Mouse (Mus musculus): ENCODE measurements around the gene Pias1.

The Pias1 gene

GRCm38 (mm10) chr9:62857719-62858261, 129.9 kb downstream of the Pias1 start, which contains the start of gene Calml4:
Gene Calml4, plus strand, starts transcription at chr9:62858080.
- DNase-seq (ENCODE audit: low read depth, low spot score), result peak; percentile 74

- no peak for DNase-seq (ENCODE audit: low read depth, low spot score)
Measured at GRCm38 (mm10) chr9:62857216-62857615, 130.5 kb downstream of the Pias1 start.

DNA sequence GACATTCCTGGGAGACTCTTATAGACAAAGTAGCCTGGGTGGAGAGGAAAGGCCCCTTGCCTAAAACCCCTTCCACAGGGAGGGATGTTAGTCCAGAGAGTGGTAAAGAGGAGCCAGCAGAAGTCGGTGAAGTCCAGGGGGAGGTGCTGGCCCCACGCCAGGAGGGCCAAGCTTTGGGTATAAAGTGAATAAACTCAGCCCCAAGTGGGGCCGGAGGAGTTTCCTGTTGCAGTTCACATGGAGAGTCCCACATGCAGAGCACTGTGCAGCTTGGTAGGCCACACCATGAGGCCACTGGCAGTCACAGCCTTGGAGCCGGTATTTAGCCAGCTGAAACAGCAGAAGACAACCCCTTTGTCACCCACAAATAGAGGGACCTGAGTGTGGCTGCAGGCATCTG, 133.2 kb downstream of the Pias1 start:
- DNase-seq (ENCODE audit: low read depth, low spot score), result no peak

GRCm38 (mm10) chr9:62851571-62851970, 136.2 kb downstream of the Pias1 start:
- DNase-seq (ENCODE audit: low read depth, low spot score), result no peak

DNA sequence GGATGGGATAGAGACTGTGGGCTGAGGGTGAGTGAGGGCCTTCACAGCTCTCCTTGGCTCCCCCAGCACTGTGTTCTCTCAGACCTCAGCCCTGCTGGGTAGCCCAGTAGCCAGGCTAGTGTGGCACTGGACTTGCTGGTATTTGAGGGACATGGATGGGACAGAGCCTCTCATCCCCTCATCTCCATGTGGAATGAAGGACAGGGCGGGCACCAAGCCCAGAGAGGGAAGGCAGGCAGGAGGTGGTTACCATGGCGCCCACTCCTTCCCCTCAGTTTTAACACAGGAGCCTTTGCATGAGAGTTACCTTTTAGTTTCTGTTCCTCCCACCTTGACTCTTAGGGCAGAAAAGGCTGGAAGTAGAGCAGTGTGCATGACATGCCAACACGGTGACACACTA, 139.1 kb downstream of the Pias1 start:
- no peak for DNase-seq (ENCODE audit: low read depth, low spot score)

GRCm38 (mm10) chr9:62847694-62848093, 140.0 kb downstream of the Pias1 start:
- peak; percentile 90 for DNase-seq (ENCODE audit: low read depth, low spot score)

DNA sequence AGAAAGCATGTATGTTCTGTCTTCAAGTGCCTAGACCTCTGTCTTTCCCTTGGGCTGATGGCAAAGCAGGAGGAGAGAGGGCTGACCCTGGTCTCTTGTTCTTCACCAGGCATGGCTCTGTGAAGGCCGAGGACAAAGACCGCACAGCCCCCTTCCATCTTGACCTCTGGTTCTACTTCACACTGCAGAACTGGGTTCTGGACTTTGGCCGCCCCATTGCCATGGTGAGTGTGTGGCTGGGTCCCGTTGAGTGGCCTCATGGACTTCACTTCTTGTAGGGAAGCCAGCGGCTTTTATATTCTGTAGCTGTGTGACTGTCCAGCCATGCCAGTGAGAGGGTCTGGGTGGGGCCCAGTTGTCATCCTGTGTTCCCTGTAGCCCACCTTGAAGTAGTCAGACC, 143.3 kb downstream of the Pias1 start:
- DNase-seq (ENCODE audit: low read depth, low spot score), result no peak

- DNase-seq (ENCODE audit: low read depth, low spot score), result no peak
Measured at GRCm38 (mm10) chr9:62843356-62844024, 144.2 kb downstream of the Pias1 start.

DNA sequence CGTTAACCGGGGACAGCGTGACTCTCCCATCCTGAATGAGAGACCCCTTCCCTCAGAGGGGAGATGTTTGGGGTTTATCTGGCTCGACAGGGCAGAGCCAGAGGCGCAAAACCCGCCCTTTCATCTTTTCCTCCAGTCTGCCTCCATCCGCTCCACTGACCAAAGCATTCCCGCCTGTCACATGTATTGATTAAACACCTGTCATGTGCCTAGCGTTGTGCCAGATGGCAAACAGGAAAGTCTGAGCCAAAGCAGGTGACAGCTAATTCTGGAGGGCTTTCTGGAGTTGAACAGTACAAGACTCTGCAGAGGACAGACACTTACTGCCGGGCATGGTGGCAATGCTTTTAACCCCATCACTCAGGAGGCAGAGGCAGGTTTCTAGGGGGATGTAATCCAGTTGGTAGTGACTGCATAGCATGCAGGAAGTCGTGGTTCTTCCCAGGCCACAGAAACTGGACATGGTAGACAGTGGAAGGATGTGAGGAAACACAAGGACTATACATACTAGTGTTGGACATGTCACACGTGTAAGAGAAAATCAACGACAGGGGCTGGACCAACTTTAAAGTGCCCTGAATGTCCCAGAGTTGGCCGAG, 148.5 kb downstream of the Pias1 start:
- no peak for DNase-seq (ENCODE audit: low read depth, low spot score)

DNA sequence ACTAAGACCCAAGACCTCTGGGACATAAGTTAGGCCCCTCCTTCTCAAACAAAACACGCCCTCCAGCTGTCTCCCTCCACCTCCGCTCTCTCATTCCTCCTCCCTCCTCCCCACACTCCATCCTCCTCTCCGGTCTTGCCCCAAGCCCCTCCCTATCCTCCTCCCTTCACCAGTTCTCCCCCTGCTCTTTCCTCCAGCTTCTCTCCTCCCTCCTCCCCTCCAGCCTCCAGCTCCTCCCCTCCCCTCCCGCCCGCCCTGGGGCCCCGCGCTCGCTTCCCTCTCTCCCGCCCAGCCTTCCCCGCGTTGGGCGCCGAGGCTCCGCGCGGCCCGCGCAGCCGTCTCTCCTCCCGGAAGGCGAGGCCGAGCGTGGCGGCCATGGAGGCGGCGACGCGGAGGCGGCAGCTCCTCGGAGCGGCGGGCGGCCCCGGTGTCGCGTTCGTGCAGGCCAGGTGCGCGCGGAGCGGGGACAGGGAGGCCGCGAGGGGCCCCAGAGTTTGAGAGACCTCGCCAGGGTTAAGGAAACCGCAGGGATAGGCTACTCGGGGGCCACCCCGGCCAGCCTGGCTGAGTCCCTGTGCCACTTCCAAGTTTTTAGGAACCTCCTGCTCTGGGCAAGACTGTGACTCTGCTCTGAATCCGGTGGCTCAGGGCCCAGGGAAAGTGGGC, 149.1 kb downstream of the Pias1 start, which contains the start of gene Cln6:
TSS of gene Cln6 (plus strand) at position 280 of the 666 bp plus-strand sequence.
- DNase-seq (ENCODE audit: low read depth, low spot score), result peak; percentile 83

- DNase-seq (ENCODE audit: low read depth, low spot score), result no peak
Measured at GRCm38 (mm10) chr9:62838146-62838505, 149.6 kb downstream of the Pias1 start.

- DNase-seq (ENCODE audit: low read depth, low spot score), result no peak
Measured at GRCm38 (mm10) chr9:62837611-62838010, 150.1 kb downstream of the Pias1 start.

DNA sequence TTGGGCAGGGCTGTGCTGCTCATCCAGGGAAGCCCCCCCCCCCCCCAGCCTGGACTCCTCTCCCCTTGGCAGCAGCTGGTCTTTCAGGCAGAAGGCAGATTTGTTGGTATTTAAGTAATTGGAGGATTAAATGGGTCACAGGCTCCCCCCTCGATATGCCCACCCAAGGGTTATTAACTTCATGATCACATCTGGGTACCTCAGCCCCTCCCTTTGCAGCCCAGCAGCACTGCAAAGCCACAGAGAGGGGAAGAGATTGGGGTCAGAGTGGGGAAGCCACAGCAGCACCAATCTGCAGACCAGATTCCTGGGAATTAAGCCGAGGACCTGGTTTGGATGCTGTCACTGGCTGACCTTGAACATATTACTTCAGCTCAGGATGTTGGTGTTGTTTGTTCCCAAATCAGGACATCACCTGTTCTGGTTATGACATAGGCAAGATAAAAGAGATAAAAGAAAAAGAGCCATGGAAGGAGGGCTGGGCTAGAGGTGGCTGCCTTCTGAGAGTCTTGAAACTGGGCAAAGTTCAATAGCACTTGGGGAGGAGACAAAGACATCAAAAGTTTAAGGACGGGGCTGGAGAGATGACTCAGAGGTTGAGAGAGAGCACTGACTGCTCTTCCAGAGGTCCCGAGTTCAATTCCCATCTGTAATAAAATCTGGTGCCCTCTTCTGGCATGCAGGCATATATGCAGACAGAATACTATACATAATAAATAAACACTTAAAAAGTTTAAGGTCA, 151.8 kb downstream of the Pias1 start:
- DNase-seq (ENCODE audit: low read depth, low spot score), result no peak

DNA sequence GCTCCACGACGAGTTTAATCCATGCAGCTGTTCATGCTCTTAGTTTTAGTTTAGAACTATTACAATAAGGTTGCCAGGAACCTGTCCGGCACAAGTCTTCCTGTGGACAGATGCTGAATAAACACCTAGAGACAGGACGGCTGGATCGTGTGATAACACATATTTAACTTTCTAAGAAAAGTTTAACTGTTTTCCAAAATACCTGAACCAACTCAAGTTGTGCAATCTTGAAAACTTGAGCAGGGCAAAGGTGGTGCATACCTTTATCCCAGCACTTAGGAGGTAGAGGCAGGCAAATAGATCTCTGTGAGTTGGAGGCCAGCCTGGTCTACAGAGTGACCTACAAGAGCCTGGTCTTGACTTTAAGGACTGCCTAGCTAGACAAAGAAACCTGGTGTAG, 152.8 kb downstream of the Pias1 start:
- no peak for DNase-seq (ENCODE audit: low read depth, low spot score)

DNA sequence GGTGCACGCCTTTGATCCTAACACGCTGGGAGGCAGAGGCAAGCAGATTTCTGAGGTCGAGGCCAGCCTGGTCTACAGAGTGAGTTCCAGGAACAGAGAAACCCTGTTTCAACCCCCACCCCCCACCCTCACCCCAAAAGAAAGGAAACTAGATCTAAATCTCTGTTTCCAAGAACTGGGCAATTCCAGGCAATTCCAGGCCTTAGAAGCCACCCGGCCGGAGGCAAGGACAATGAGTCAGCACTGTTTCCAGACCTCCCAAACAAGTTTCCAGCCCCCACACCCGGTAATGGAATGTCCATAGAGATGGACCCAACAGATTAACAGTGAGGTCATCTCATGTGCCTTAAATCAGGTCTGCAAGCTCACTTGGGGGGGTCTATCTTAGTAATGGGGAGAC, 157.8 kb downstream of the Pias1 start:
- no peak for DNase-seq (ENCODE audit: low read depth, low spot score)

GRCm38 (mm10) chr9:62828662-62829086, 159.1 kb downstream of the Pias1 start:
- peak; percentile 95 for DNase-seq (ENCODE audit: low read depth, low spot score)

All from skeletal muscle tissue, adult 2 months (tissue).